Comparison of ENCODE assay signal across 11 mouse cellular contexts in the genomic region with DNA sequence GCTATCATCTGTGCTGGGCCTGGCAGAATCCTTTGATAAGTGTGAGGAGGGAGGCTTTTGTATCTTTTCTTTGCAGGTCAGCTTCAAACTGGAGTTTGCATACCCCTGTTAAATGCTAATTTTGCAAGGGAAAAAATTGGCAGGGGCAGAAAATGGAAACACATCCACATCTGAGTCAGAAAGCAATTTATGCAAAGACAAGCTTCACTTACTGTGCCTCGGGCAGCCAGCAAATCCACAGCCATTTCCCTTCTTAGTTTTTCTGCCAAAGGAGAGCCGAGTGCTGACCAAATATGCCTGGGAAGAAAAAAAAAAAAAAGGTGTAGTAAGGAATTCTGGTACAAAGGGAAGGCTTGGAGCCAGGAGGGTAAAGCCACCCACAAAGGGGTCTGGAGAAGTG. TPM values are rescaled to one million over a fixed set of nuclear protein-coding genes. Genes with fewer than 3 reads are reported as not detected.
A peak's percentile ranks its signal among the peaks of the same experiment; 100 is the strongest.
DNase-seq lines count a peak whose midpoint lies in the region; ATAC-seq and TF ChIP-seq lines count a peak whose summit lies in the region.
"Had no signal": no experiment of that assay in that cellular context is flagged by ENCODE, and none has a peak within 500 bp of the region (broad histone marks: within the 10 kb centered on the region; RNA-seq: fewer than 3 reads in every experiment).

No protein-coding gene starts in this region.

- TF ChIP-seq POLR2A in CH12.LX (IDR thresholded peaks at IDR 0.05; ENCODE audit: low read depth, low read length) = no peak
- TF ChIP-seq POLR2A in limb, embryonic 14.5 days (IDR thresholded peaks at IDR 0.05; ENCODE audit: borderline replicate concordance, extremely low read depth, insufficient read depth, insufficient read length) = no peak

- peak; percentile 58; the same call in 1 of the 2 replicates for TF ChIP-seq EP300 in CH12.LX (IDR thresholded peaks at IDR 0.05; ENCODE audit: low read length)

- WGBS in hindbrain, embryonic 11.5 days = 82% methylated on average over 2 of the region's 2 CpGs
- 36% methylated on average over 2 of the region's 2 CpGs for WGBS in limb, embryonic 14.5 days

- H3K36me3 ChIP-seq in CH12.LX (replicated peaks in 1 of 2; ENCODE audit: control insufficient read depth in 1 of 2, insufficient read depth in 1 of 2, low read length in 1 of 2) = peaks cover 0 to 4% of the 10 kb centered on the region in 2 experiments
- peaks cover 8% of the 10 kb centered on the region; the same call in 1 of the 2 replicates for H3K36me3 ChIP-seq in hindbrain, embryonic 11.5 days (ENCODE audit: control insufficient read depth, insufficient read depth, low read length)
- H3K36me3 ChIP-seq in limb, embryonic 14.5 days (ENCODE audit: control insufficient read depth, insufficient read depth, low read length) = peaks cover 49% of the 10 kb centered on the region

- TF ChIP-seq RAD21 in CH12.LX (IDR thresholded peaks at IDR 0.05; ENCODE audit: low read depth, low read length) = no peak

- in situ Hi-C loops in CH12.LX (cut with MboI; ENCODE audit: low pct_ligation_motif_present, low pct_unique_long_range_greater_than_20kb, low sequenced_read_pairs) = no loop called here

- H3K79me2 ChIP-seq in CH12.LX (replicated peaks; ENCODE audit: control insufficient read depth, extremely low read depth, insufficient read depth, poor library complexity, severe bottlenecking) = no peaks in the 10 kb centered on the region

- DNase-seq in CH12.LX (ENCODE audit: extremely low read depth) = peak; percentile 52
- peak; percentile 30 for DNase-seq in Muller cell, postnatal 12 days (ENCODE audit: inconsistent ontology term)
- DNase-seq in hindbrain, embryonic 11.5 days (ENCODE audit: low spot score) = no peak
- DNase-seq in limb, embryonic 14.5 days (ENCODE audit: low spot score) = no peak
- no peak for DNase-seq in embryo, embryonic 10 days (ENCODE audit: low spot score)
- no peak for DNase-seq in gastrocnemius, postnatal 14 days
- no peak for DNase-seq in thymus, postnatal 4 days

- H3K9ac ChIP-seq in CH12.LX (ENCODE audit: insufficient read depth, low read depth) = no peak overlapping the region
- H3K9ac ChIP-seq in hindbrain, embryonic 11.5 days (ENCODE audit: low read depth, low read length) = peak overlapping the region; percentile 20; the same call in 1 of the 2 replicates
- H3K9ac ChIP-seq in limb, embryonic 14.5 days (ENCODE audit: low read depth, low read length, severe bottlenecking) = peak overlapping the region; percentile 96

- H3K4me2 ChIP-seq in CH12.LX (ENCODE audit: insufficient read depth, low read depth, poor library complexity, severe bottlenecking) = peak overlapping the region; percentile 98
- H3K4me2 ChIP-seq in hindbrain, embryonic 11.5 days (replicated peaks; ENCODE audit: low read depth, low read length) = peak overlapping the region; percentile 69
- peak overlapping the region; percentile 52 for H3K4me2 ChIP-seq in limb, embryonic 14.5 days (replicated peaks; ENCODE audit: low read depth, low read length, severe bottlenecking)

- H3K9me3 ChIP-seq in CH12.LX (replicated peaks; ENCODE audit: low read length) = no peaks in the 10 kb centered on the region
- H3K9me3 ChIP-seq in hindbrain, embryonic 11.5 days (ENCODE audit: control insufficient read depth, low read length) = no peaks in the 10 kb centered on the region
- no peaks in the 10 kb centered on the region for H3K9me3 ChIP-seq in limb, embryonic 14.5 days (ENCODE audit: control insufficient read depth, low read length)

- H3K27me3 ChIP-seq in CH12.LX (replicated peaks) = no peaks in the 10 kb centered on the region
- H3K27me3 ChIP-seq in hindbrain, embryonic 11.5 days (ENCODE audit: control insufficient read depth, insufficient read depth, low read length) = no peaks in the 10 kb centered on the region
- no peaks in the 10 kb centered on the region for H3K27me3 ChIP-seq in limb, embryonic 14.5 days (ENCODE audit: control insufficient read depth, insufficient read depth, low read length)

- H3K27ac ChIP-seq in CH12.LX (ENCODE audit: insufficient read depth, low read depth) = no peak overlapping the region
- no peak overlapping the region for H3K27ac ChIP-seq in hindbrain, embryonic 11.5 days (ENCODE audit: low read depth, low read length)
- 0 out of 2 replicates have a peak overlapping the region, but pooled peaks have one; percentile 85 for H3K27ac ChIP-seq in limb, embryonic 14.5 days (replicated peaks; ENCODE audit: low read depth, low read length)

- ATAC-seq in hindbrain, embryonic 11.5 days (ENCODE audit: low FRiP score) = no peak
- ATAC-seq in limb, embryonic 14.5 days (ENCODE audit: low FRiP score, low read depth) = no peak
- ATAC-seq: activated CD4-positive, CD25-positive, alpha-beta regulatory T cell, adult 4 months had no signal

- intact Hi-C loops in gastrocnemius, postnatal 14 days (cut with DNase I; ENCODE audit: low total_unique reads) = no loop called here

- H3K4me1 ChIP-seq in CH12.LX (ENCODE audit: control insufficient read depth in 1 of 2, insufficient read depth in 2 of 2) = peaks cover 3 to 13% of the 10 kb centered on the region in 2 experiments; a peak in 3 of 4 replicates
- no peaks in the 10 kb centered on the region for H3K4me1 ChIP-seq in hindbrain, embryonic 11.5 days (replicated peaks; ENCODE audit: control insufficient read depth, insufficient read depth, low read length)
- peaks cover 8% of the 10 kb centered on the region for H3K4me1 ChIP-seq in limb, embryonic 14.5 days (ENCODE audit: control insufficient read depth, insufficient read depth, low read length)

- TF ChIP-seq CTCF in CH12.LX (conservative IDR thresholded peaks at IDR 0.05 in 1 of 2, IDR thresholded peaks at IDR 0.05 in 1 of 2; ENCODE audit: low read depth in 2 of 2, low read length in 2 of 2) = no peak

- dilution Hi-C loops in CH12.LX (cut with MboI; ENCODE audit: extremely low pct_ligation_motif_present, extremely low pct_unique_long_range_greater_than_20kb, low sequenced_read_pairs) = no loop called here

- no peak overlapping the region for H3K4me3 ChIP-seq in CH12.LX (replicated peaks in 1 of 3; ENCODE audit: low read depth in 2 of 3, low read length in 2 of 3, poor library complexity in 1 of 3)
- peak overlapping the region; percentile 86 for H3K4me3 ChIP-seq in hindbrain, embryonic 11.5 days (ENCODE audit: low read depth, low read length)
- peak overlapping the region; percentile 87 for H3K4me3 ChIP-seq in limb, embryonic 14.5 days (replicated peaks; ENCODE audit: low read length)

TF ChIP-seq in CH12.LX, 34 proteins besides CTCF, POLR2A, EP300 and RAD21:
- TF ChIP-seq USF1 (IDR thresholded peaks at IDR 0.05; ENCODE audit: low read depth, low read length) (no peak), ZKSCAN1 (IDR thresholded peaks at IDR 0.05; ENCODE audit: borderline replicate concordance, low read depth, low read length) (no peak), MEF2A (IDR thresholded peaks at IDR 0.05; ENCODE audit: borderline replicate concordance, low read depth, low read length) (0 out of 2 replicates have a peak, but pooled peaks have one; percentile 46), SIN3A (IDR thresholded peaks at IDR 0.05; ENCODE audit: low read length) (peak; percentile 29; the same call in 1 of the 2 replicates), JUND (conservative IDR thresholded peaks at IDR 0.05; ENCODE audit: low read depth, low read length) (0 out of 2 replicates have a peak, but pooled peaks have one; percentile 9), ETS1 (conservative IDR thresholded peaks at IDR 0.05; ENCODE audit: low read depth, low read length) (0 out of 2 replicates have a peak, but pooled peaks have one; percentile 17), RCOR1 (conservative IDR thresholded peaks at IDR 0.05; ENCODE audit: low read depth, low read length) (no peak), IRF4 (IDR thresholded peaks at IDR 0.05; ENCODE audit: low read depth, low read length) (peak; percentile 74), ZMIZ1 (IDR thresholded peaks at IDR 0.05; ENCODE audit: low read depth, low read length) (no peak), BHLHE40 (IDR thresholded peaks at IDR 0.05; ENCODE audit: low read depth, low read length) (peak; percentile 15; the same call in 1 of the 2 replicates), MAZ (IDR thresholded peaks at IDR 0.05; ENCODE audit: low read depth, low read length) (no peak)

RNA-seq across cellular contexts. Expression of a gene that starts 1.3 kb away (rescaled TPM):
- total RNA-seq in CH12.LX (2012; rRNA removed) (1.1 and 1.4 TPM in 2 replicates), CH12.LX (2014; rRNA removed) (1.9 and 2.1 TPM in 2 replicates)
- 2.2 TPM in 2 replicates for polyA plus RNA-seq in CH12.LX (2012; ENCODE audit: insufficient read length, low read depth)
- polyA plus RNA-seq in hindbrain, embryonic 11.5 days (2014; fragmentation: Nextera tagmentation; extraction: Ambion mirVana) = 39.4 and 46.4 TPM in 2 replicates
- polyA plus RNA-seq in limb, embryonic 14.5 days (2012; rRNA removed) = 31.7 and 33.8 TPM in 2 replicates
- polyA plus RNA-seq in limb, embryonic 14.5 days (2014; fragmentation: Nextera tagmentation; extraction: Ambion mirVana) = 57.4 and 65.5 TPM in 2 replicates
- 1 to 10 TPM; 6.8 to 8.0 TPM for total RNA-seq in gastrocnemius, postnatal 14 days (2021)

RNA-seq across cellular contexts. Expression of a gene that starts 15.1 kb away (rescaled TPM):
- total RNA-seq in CH12.LX (2012; rRNA removed) (not detected in 2 replicates), CH12.LX (2014; rRNA removed) (not detected in 2 replicates)
- not detected in 2 replicates for polyA plus RNA-seq in CH12.LX (2012; ENCODE audit: insufficient read length, low read depth)
- polyA plus RNA-seq in hindbrain, embryonic 11.5 days (2014; fragmentation: Nextera tagmentation; extraction: Ambion mirVana) = 0.35 and 0.57 TPM in 2 replicates
- polyA plus RNA-seq in limb, embryonic 14.5 days (2012; rRNA removed) = 0.88 and 0.89 TPM in 2 replicates
- 0.55 and 0.66 TPM in 2 replicates for polyA plus RNA-seq in limb, embryonic 14.5 days (2014; fragmentation: Nextera tagmentation; extraction: Ambion mirVana)
- 1 to 10 TPM in 1 of 2 experiments, under 1 TPM in 1; 0.92 to 1.0 TPM for total RNA-seq in gastrocnemius, postnatal 14 days (2021)
- polyA plus RNA-seq: activated CD4-positive, CD25-positive, alpha-beta regulatory T cell, adult 4 months had no signal

RNA-seq across cellular contexts. Expression of a gene that starts 24.3 kb away (rescaled TPM):
- total RNA-seq in CH12.LX (2012; rRNA removed) (0.08 and 0.21 TPM in 2 replicates), CH12.LX (2014; rRNA removed) (0.23 and 0.42 TPM in 2 replicates)
- 0.74 and 1.0 TPM in 2 replicates for polyA plus RNA-seq in CH12.LX (2012; ENCODE audit: insufficient read length, low read depth)
- polyA plus RNA-seq in hindbrain, embryonic 11.5 days (2014; fragmentation: Nextera tagmentation; extraction: Ambion mirVana) = not detected in 2 replicates
- 0.60 and 0.88 TPM in 2 replicates for polyA plus RNA-seq in limb, embryonic 14.5 days (2012; rRNA removed)
- 0.17 TPM in 2 replicates for polyA plus RNA-seq in limb, embryonic 14.5 days (2014; fragmentation: Nextera tagmentation; extraction: Ambion mirVana)
- total RNA-seq in gastrocnemius, postnatal 14 days (2021) = not detected
- total RNA-seq: common myeloid progenitor, adult 5-6 weeks; layer of hippocampus, postnatal 14 days had no signal
- polyA plus RNA-seq: activated CD4-positive, CD25-positive, alpha-beta regulatory T cell, adult 4 months; urinary bladder, adult 2 months had no signal

Comparison
In these comparisons a context has a peak if more than half of its experiments do, and no peak if none do; other contexts are left out.
1. DNase-seq: peak in CH12.LX (single experiment) and Muller cell, postnatal 12 days (single experiment); none in hindbrain, embryonic 11.5 days (single experiment), limb, embryonic 14.5 days (single experiment), embryo, embryonic 10 days (single experiment), gastrocnemius, postnatal 14 days (single experiment) and thymus, postnatal 4 days (single experiment).
2. H3K4me3 ChIP-seq: peak in hindbrain, embryonic 11.5 days (single experiment) and limb, embryonic 14.5 days (single experiment); none in CH12.LX (0 of 3).
3. RNA of a gene that starts 1.3 kb away (polyA plus RNA-seq): 31.7 to 65.5 TPM in limb, embryonic 14.5 days and 39.4 to 46.4 TPM in hindbrain, embryonic 11.5 days; 2.2 TPM in CH12.LX; every median in the first group is over 10 times any median in the second.
4. Peak in every context shown above with its lines, with median percentiles within 50 percentile points of each other: H3K4me2 ChIP-seq.